Mouse (Mus musculus) E14TG2a.4 (cell line): ENCODE measurements around the gene Olfr1257.

ENCODE experiments used
- CTCF ChIP-seq: conservative IDR thresholded peaks from 2 replicates; pipeline ENCODE4 v1.5.1; 2014; ENCODE audit warnings: low read length
- NANOG ChIP-seq: IDR thresholded peaks from 2 replicates; pipeline ENCODE4 v1.6.1; 2014; ENCODE audit warnings: borderline replicate concordance, low read length, mixed read lengths

- TF ChIP-seq CTCF, result no peak
- no peak for TF ChIP-seq NANOG
Measured at GRCm38 (mm10) chr2:89849230-89849629, 29.0 kb upstream of the Olfr1257 start.
